Mouse (Mus musculus) kidney, postnatal 25 days (tissue): ENCODE data around the gene Gcnt3.
"Not testable (repeated sequence)": the region's sequence is repeated elsewhere in the genome, so short reads cannot be mapped to it uniquely, and the experiment has no call there.

Experiments
- DNase-seq, 2 experiments: peaks; one replicate each; pipeline ENCODE4 v3.0.0; 2021; ENCODE audit warnings: mixed read lengths in 2 of 2

Gcnt3 gene

DNA sequence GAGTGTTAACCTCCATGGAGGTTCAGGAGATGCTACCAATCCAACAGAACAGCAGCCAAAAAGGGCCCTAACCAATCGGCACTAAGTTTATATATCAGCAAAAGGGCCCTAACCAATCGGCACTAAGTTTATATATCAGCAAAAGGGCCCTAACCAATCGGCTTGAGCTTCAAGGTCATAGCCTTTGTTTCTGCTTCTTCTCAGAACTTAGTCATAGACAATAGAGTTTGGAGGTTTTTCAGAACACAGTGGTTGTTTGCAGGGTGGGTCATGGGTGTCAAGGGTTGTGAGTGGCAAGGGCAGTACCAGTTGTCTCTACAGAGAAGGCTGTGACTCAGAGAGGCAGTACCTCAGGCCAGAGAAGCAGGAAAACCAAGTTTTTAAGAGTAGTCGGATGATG is 4.2 kb upstream of the Gcnt3 start:
- DNase-seq = no peak

DNA sequence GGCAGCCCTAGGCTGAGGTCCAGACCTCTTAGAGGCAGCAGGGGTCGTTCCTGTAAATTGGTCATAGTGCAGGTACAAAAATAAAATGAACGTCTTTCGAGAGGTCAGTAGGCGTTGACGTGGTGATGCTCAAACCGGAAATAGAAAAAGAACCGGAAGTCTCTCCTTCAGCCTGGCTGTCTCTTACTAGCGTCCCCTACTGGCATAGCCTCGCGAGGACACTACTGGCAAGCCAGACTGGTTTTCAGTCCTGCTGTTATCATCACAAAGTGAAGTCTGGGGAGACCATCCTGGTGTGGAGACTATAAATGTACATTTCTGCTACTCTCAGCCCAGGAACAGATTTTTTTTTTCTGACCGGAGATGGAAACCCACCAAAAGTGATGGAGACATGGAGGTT is 2.7 kb upstream of the Gcnt3 start:
- DNase-seq = no peak

DNA sequence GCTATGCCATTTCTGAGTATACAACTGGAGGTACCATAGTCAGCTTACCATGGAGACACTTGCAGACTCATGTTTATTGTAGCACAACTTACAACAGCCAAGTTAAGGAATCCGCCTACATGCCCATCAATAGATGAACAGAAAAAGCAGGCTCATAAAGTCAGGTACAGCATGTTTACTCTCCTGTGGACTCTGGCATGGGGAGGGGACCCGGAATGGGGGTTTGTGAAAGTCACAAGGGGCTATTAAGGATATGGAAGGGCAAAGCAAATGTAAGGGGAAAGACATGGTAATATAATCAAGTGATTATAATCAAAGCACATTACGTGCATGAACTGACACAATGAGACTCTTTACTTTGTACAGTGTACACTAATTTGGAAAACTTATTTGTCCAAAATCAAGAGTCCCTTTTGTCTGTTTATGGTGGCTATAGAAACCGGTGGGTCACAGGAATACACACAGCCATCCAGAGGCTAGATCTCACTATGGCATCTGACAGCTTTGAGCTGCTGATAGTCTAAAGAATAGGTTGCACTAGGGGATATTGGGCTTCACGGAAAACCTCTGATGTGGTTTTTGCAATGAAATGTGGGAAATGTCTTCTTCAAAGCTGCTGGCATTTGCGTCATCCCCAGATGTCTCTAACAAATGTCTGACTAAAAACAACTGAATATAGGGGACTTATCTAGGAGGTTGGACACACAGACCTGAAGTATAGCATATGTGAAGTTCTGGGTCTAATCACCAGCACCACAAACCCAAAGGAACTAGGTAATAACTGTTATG is 1.9 kb upstream of the Gcnt3 start:
- no peak for DNase-seq

DNA sequence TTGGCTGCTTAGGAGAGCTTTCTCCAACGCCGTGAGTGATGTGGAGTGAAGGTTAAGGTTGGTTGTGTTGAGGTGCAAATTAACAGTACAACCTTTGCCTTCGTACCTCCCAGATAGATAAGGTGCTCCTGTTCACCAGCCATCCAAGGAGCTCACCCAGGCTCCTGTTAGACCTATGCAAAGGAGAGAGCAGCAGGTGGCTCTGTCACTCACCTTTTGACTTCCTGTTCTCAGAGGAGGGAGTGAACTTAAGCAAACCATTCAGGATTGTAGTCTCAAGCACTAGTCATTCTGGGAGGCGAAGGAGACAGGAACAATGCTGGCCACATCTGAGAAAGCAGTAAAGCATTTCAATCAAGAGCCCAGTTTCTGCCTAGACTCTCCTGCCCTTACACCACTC is 1.2 kb downstream of the Gcnt3 start:
- no peak for DNase-seq

DNA sequence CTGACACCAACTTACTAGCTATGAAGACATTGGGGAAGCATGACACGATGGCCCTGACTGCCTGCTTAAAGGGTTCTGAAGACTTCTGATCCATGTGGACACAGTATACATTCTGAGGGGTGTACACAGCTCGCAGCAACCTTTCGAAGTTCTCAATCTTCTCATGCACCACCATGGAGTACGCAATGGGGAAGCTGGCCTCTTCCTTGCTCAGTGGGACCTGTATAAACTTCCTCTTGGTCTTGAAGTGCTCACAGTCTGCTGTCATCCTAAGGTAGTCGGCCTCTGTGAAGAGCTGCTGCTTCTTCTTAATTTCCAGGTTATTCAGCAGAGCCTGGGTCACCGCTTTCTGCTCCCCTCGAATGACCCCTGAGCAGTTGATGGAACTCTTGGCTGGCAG is 3.2 kb downstream of the Gcnt3 start:
- DNase-seq = no peak

DNA sequence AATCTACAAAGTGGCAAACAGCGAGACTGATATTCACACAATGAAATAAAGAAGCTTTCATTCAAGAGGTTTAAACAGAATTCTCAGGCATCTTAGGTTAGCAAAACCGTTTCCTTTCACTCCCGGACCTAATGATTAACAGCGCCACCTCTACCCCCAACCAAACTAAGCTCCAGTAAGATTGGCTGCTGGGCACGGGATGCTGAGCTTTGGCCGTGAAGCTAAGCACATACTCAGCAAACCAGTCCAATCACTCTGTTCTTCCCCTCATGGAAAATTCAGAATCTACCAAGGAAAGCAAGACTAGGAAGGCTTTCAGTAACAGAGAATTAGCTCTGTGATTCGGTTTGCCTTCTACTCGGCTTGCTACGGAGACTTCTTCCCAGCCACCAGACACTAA is 4.8 kb downstream of the Gcnt3 start:
- peak; percentile 60 to 63 for DNase-seq

DNA sequence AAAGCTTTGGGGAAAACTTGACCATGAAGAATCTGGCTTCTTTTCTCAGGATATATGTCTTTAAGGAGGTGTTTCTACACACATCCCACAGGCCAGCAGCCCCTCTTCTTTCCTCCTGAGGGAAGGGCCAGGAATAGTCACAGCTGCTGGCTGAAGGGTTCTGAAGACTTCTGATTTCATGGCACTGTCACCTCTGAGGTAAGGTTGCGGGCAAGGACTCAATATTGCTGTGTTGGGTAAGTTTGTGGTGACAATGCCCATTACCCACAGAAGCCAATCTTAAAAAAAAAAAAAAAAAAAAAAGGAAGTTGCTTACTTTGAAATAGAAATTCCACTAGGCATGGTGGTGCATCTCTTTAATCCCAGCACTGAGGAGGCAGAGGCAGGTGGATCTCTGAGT is 5.7 kb downstream of the Gcnt3 start:
- no peak for DNase-seq

DNA sequence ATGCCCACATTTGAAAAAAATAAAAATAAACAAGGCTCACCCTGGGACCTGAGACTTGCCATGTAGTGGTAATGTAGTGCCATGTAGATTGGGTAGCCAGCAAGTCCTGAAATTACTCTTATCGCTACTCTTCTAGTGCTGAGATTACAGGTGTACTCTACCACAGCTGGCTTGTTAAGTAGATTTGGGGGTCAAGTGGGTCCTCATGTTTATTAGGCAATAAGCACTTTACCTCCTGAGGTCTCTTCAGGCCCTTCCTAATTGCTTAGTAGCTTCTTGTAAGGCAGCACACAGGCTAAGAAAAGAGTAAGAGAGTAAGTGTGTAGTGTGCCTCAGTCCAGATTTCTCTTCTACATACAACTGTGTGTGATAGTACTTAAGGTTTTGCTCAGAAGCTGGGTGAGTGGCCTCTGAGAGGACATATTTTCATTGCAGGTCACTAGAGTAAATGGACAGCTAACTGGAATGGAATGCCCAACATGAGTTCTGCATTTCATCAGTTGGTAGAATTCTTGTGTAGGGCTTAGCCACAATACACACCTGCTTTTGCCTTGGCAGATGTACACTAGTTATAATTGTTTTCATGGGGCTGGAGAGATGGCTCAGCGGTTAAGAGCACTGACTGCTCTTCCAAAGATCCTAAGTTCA is 12.4 kb downstream of the Gcnt3 start:
- DNase-seq = no peak

DNA sequence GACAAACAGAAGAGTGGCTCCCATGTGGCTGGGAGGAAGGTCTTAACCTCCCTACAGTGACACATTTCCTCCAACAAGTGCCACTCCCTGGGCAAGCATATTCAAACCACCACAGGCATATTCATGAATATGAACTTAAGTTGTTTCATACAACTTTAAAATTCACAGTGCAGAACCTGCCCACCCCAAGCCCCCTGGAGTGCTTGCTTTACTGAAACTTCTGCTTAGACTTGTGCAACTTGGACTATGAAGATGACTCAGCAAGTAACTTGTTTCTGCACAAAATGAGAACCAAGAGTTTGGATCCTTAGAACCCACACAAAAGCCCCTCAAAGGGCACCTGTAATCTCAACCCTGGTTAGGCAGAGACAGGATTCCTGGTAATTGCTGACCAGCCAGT is 13.2 kb downstream of the Gcnt3 start:
- no peak for DNase-seq

DNA sequence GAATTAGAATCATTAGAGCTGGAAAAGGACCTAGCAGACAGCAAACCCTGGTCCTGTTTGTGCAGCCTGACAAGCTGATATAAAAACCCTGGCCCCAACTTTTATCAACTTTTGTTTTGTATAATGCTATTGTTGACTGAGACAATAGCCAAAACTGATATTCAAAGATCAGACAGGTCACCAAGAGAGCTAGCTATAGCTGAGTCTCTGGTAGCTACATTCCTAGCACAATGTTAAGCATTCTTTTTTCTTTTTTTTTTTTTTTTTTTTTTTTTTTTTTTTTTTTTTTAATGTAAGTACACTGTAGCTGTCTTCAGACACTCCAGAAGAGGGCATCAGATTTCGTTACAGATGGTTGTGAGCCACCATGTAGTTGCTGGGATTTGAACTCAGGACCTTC is 14.3 kb downstream of the Gcnt3 start:
- not testable (repeated sequence) for DNase-seq

DNA sequence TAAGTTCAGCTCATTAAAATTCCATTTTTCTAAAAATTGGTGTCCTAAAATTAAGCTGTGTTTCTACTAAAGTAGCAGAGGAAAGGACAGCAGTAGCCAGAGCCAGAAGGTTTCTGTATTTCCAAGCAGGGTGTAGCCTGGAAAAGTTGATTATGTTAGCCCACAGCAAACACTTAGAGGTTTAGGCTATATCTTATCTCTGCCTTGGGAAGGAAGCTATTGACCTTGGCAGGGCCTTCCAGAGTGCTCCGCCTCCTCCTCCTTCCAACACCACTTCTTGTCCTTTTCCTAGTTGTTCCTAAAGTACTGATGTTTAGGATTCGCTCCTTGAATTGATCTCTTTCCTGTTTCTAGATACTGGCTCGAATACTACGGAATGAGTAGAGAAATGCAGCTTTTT is 15.8 kb downstream of the Gcnt3 start:
- DNase-seq = no peak

DNA sequence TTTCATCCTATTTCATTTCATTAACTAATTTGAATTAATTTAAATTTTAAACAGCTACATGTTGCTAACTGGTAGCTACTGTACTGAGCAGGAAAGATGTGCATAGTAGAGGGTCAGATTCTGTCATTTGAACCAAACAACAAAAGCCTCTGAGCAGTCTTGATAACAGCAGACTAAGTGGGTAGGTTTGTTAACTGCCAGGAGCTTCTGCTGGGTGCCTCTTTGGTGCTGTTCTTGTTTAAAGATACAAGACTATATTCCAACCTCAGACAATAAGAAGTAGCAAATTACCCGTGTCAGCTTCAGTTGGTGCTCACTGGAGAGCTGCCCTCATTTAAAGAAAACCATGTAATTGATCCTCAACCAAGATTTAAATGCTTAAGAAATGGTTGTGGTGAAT is 16.3 kb downstream of the Gcnt3 start:
- DNase-seq = no peak

DNA sequence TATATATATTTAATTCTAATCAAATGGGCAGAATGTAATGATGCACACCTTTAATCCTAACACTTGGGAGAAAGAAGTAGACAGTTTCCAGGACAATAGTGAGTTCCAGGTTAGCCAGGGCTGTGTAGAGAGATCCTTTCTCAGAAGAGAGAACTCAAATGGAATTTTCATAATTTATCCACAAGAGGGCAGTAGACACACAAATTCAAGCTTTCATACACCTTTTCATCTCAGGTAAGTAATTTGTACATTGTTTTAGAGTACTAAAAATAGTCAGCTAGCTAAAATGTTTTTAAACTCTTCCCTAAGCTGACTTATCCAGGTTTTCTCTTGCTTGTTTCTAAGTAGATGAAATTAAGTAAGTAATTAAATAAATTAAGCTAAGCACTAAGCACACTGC is 19.0 kb downstream of the Gcnt3 start:
- no peak for DNase-seq

DNA sequence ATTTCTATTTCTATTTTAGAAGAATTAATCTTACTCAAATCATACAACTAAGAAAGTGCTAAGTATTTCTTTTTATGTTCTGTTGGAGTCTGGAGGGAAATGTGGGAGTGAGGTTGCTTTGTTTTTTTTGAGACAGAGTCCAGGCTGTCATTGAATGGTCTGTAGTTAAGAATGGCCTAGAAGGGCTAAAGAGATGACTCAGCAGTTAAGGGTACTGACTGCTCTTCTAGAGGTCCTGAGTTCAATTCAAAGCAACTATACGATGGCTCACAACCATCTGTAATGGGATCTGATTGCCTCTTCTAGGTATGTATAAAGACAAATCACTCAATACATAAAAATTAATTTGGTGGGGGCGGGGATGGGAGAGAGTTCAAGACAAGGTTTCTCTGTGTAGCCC is 22.3 kb downstream of the Gcnt3 start:
- DNase-seq = no peak

DNA sequence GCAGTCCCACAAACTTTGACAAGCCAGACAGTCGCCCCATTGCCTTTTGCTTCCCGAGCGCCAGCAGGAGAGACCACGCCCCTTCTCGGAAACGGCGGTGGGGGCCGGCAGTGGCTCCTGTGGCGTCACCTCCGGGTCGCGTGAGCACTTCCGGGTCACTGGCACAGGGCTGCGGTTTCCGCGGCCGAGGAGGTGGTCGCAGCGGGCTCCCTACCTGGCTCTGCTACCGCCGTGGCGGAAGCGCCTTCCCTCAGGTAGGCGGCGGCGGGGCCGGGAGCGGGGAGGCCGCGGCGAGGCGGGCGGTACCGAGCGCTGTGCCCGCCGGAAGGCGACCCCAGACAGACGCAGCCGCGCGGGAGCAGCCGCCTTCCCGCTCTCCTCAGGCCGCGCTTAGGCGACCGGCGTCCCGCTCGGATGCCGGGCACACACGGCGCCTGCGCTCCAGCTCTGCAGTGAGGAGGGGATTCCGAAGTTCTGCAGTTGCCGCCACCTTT is 25.4 kb downstream of the Gcnt3 start, which contains the start of gene Gtf2a2:
Gene Gtf2a2, plus strand, starts transcription at position 143 of the 494 bp plus-strand sequence.
- DNase-seq = peak; percentile 96

DNA sequence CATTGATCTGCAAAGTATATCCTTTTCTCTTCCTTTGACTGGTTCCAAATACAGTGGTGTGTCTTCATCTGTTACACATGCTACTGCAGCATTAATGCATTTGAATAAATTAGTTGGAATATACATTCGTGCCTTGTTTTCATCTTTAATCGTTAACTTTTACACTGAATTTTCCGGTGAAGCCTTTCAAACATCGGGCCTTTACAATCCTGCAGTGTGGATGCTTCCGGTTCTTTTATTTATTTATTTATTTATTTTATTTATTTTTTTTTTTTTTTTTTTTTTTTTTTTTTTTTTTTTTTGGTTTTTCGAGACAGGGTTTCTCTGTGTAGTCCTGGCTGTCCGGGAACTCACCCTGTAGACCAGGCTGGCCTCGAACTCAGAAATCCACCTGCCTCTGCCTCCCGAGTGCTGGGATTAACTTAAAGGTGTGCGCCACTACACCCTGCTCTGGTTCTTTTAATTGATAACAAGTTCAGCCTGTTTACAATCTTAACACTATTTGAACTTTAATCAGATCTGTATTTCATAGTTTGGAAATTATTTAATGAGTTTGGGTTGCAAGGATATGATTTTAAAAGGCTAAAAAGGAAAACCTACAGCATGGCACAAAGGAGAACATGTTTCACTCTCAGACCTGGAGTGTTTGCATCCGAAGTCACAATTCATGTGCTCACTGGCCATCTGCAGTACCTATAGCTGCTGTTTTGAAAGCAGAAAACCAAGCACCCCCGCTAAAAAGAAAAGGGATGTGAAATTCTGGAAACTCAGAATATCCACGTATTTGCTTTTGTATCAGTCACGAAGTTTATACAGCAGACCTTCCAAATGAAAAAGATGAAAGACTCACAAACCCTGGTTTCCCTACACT is 26.1 kb downstream of the Gcnt3 start:
- no peak for DNase-seq

DNA sequence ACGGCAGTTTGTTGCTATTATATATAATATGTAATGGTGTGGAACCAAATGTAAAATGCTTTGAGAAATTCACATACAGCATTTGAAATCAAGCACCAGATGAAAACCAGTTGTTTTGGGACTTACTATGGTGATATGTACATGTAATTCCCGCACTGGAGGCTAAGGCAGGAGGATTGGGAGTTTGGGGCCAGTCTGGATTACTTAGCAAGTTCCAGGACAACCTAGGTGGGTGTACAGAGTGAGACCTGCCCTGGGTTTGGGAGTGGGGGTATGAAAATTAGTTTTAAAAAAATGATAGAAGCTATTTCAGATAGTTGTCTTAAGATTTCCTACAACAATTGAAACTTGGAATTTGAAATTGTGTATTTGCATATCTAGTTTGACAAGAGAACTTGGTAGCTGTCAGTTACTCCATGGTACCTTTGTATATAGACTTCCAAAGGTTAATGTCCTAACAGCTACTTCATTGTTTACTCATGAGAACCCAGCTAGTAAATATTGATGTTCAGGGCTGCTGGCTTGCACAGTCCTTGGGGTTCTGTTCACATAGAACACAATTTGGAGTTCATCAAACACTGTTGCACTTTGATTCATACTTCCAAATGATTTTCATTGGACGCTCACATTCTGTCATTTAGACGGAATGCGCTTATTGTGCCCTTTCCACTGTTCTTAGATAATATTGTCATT is 27.0 kb downstream of the Gcnt3 start:
- DNase-seq = no peak

DNA sequence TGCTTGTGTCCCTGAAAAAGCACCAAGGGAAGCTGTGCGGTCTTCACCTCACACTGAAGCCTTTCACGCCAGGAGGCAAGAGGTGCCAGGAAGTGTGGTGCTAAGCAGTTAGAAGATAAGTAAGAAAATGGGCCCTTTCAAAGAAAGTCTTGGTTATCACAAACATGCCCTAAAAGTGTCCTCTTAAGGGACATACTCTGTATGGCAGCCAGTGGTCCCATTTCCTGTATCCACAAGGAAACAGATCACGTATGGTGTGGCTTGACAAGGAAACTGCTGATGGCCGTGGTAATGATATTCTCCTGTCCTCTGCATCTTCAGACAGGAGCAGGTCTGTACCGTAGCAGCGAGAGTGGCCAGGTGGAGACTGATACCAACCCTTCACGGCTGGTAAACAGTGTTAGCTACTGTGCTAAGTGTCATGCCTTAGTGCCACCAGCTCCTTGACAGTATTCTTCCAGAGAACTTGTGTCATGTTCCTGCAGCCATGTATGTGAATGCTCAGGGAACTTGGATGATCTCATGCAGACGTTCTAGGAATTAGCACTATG is 28.1 kb downstream of the Gcnt3 start:
- no peak for DNase-seq

DNA sequence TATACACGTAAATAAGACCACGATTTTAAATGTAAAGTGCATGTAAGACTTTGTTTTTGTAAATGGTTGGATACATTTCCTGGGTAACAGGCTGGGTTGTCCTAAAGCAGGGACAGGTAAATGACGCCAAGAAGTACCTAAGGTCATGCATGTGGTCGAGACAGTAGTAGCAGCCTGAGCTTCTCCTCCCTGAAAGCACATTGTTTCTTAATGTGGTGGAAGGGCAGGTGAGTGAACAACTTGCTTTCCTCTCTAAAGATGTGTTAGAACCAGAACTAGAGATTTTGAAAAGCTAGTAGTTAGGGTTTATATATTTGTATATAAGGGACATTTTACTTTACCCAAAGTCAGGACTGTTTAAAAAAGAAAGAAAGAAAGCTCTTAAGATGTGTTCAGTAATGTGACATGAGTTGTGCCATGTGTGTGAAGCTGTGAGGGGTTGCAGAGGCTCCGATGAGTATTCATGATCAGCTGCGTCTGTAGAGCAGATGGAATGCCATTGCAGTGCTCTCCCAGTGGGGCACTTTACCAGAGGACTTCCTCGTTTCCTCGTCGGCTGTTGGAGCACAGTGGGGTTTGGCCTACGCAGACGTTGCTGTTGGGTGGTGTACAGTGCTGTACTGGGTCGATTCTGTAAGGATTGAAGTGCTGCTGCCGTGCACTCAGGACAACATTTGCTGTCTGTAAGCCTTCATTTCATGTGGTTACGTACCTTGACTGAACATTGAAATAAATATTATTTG is 30.2 kb downstream of the Gcnt3 start:
- DNase-seq = no peak

DNA sequence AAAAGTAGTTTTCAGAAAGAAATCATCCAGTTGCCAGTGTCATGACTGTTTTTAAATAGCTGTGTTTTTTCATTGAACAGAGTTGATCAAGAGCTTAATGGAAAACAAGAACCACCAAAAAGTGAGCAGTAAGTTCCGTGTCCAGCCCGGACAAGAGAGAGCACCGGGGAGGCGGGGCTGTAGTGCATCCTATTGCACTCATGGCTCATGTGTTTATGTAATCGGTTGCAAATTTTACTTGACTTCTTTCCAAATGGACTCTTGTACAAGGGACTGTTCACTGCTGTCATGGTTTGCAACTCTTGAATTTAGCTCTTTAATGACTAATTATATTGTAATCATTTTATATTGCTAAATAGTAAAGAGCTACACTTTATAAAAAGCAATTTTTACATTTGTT is 30.9 kb downstream of the Gcnt3 start:
- peak; percentile 19 to 66 for DNase-seq

DNA sequence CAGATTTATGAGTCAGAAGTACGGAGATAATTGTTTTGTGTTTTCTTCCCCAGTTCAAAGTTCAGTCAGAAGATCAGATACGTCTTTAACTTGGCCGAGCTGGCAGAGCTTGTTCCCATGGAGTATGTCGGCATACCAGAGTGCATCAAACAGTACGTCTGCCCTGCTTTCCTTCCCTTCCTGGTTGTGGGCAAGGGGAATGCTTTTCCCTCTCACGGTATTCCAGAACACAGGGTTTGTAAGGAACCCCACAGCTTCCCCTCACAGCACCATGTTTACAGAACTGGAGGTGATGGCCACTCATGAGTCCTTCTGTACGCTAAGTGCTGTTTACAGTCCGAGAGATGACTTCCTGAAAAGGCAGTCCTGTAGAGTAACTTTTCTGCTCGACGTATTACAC is 34.4 kb downstream of the Gcnt3 start:
- no peak for DNase-seq

DNA sequence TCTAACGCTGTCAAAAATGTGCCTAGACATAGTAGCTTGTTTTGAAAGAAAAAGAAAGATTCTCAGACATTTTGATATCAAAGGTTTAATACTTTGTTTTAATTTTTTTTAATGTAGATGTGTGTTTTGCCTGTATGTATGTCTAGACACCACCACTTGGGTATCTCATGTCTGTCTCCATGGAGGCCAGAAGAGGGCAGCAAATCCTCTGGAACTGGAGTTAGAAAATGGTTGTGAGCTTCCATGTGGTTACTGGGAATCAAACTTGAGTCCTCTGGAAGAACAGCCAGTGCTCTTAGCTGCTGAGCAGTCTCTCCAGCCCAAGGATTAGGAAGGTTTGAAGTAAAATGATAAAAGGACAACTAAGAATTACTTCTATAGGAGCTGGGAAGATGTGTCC is 38.6 kb downstream of the Gcnt3 start:
- DNase-seq = no peak
